Mouse (Mus musculus) lung, postnatal 10 days (tissue): ENCODE measurements around the gene Hoxb3.

Experiments
- DNase-seq: peaks from one replicate; pipeline ENCODE4 v3.0.0; 2021

Gene Hoxb3

GRCm38 (mm10) chr11:96319071-96319902, 3.8 kb upstream of the Hoxb3 start:
- DNase-seq, result peak; percentile 74

GRCm38 (mm10) chr11:96319910-96320309, 3.2 kb upstream of the Hoxb3 start:
- DNase-seq, result peak; percentile 70

GRCm38 (mm10) chr11:96320688-96321087, 2.4 kb upstream of the Hoxb3 start:
- peak; percentile 72 for DNase-seq

GRCm38 (mm10) chr11:96321846-96322245, 1.3 kb upstream of the Hoxb3 start:
- no peak for DNase-seq

GRCm38 (mm10) chr11:96322738-96323137, 388 bp upstream of the Hoxb3 start:
- no peak for DNase-seq

- no peak for DNase-seq
These were observed 999 bp downstream of the Hoxb3 start for GRCm38 (mm10) chr11:96324125-96324524.

- DNase-seq, result no peak
These were observed 1.8 kb downstream of the Hoxb3 start for GRCm38 (mm10) chr11:96324965-96325364.

- DNase-seq, result no peak
These were observed 2.7 kb downstream of the Hoxb3 start for GRCm38 (mm10) chr11:96325747-96326212.

- DNase-seq, result no peak
These were observed 3.6 kb downstream of the Hoxb3 start for GRCm38 (mm10) chr11:96326705-96327104.

GRCm38 (mm10) chr11:96327122-96327521, 4.0 kb downstream of the Hoxb3 start:
- DNase-seq, result no peak

- DNase-seq, result no peak
These were observed 4.6 kb downstream of the Hoxb3 start for GRCm38 (mm10) chr11:96327750-96328149.

- no peak for DNase-seq
These were observed 5.5 kb downstream of the Hoxb3 start for GRCm38 (mm10) chr11:96328605-96329004.

- DNase-seq, result no peak
These were observed 9.0 kb downstream of the Hoxb3 start for GRCm38 (mm10) chr11:96332105-96332504.

GRCm38 (mm10) chr11:96332618-96333032, 9.5 kb downstream of the Hoxb3 start:
- no peak for DNase-seq

- no peak for DNase-seq
These were observed 10.3 kb downstream of the Hoxb3 start for GRCm38 (mm10) chr11:96333241-96334001.

- DNase-seq, result no peak
These were observed 10.9 kb downstream of the Hoxb3 start for GRCm38 (mm10) chr11:96334002-96334364.

GRCm38 (mm10) chr11:96334998-96335397, 11.9 kb downstream of the Hoxb3 start:
- DNase-seq, result no peak

GRCm38 (mm10) chr11:96336597-96336996, 13.5 kb downstream of the Hoxb3 start:
- no peak for DNase-seq

GRCm38 (mm10) chr11:96337026-96337425, 13.9 kb downstream of the Hoxb3 start:
- no peak for DNase-seq

GRCm38 (mm10) chr11:96338957-96339855, 16.1 kb downstream of the Hoxb3 start:
- peak; percentile 55 for DNase-seq

- DNase-seq, result peak; percentile 53
These were observed 17.7 kb downstream of the Hoxb3 start for GRCm38 (mm10) chr11:96340698-96341365.
